Mouse (Mus musculus) limb, embryonic 12.5 days (tissue): ENCODE results near the gene Pank2. TPM values are rescaled to one million over a fixed set of nuclear protein-coding genes. Genes with fewer than 3 reads are reported as not detected.
"Not testable (repeated sequence)": the region's sequence is repeated elsewhere in the genome, so short reads cannot be mapped to it uniquely, and the experiment has no call there.

ENCODE experiments used
- ATAC-seq: fragments of 200-750 bp; cut with Nextera tagmentation; 2 replicates; pipeline ENCODE4 v1.8.0; 2017; ENCODE audit warnings: low read depth, moderate TSS enrichment; ENCODE audit not compliant: insufficient number of reproducible peaks, insufficient read depth, low FRiP score, low TSS enrichment
- H3K27ac ChIP-seq: fragments of 300-500 bp; sonication (generic); 2 replicates; pipeline ENCODE4 v1.5.1; 2016; ENCODE audit warnings: mild to moderate bottlenecking, moderate library complexity
- H3K27me3 ChIP-seq: fragments of 300-500 bp; sonication (generic); 2 replicates; pipeline ENCODE4 v1.6.1; 2016; ENCODE audit warnings: mild to moderate bottlenecking, moderate library complexity
- H3K36me3 ChIP-seq: fragments of 300-500 bp; sonication (generic); 2 replicates; pipeline ENCODE4 v1.6.1; 2016; ENCODE audit warnings: mild to moderate bottlenecking, moderate library complexity
- H3K4me1 ChIP-seq: fragments of 300-500 bp; sonication (generic); replicated peaks from 2 replicates; pipeline ENCODE4 v1.6.1; 2016
- H3K4me2 ChIP-seq: fragments of 300-500 bp; sonication (generic); 2 replicates; pipeline ENCODE4 v1.6.1; 2016; ENCODE audit warnings: mild to moderate bottlenecking, moderate library complexity
- H3K4me3 ChIP-seq: fragments of 300-500 bp; sonication (generic); replicated peaks from 2 replicates; pipeline ENCODE4 v1.5.1; 2016; ENCODE audit warnings: mild to moderate bottlenecking
- H3K9ac ChIP-seq: fragments of 300-500 bp; sonication (generic); replicated peaks from 2 replicates; pipeline ENCODE4 v1.6.1; 2016; ENCODE audit warnings: mild to moderate bottlenecking, moderate library complexity
- H3K9me3 ChIP-seq: fragments of 300-500 bp; sonication (generic); 2 replicates; pipeline ENCODE4 v1.6.1; 2016; ENCODE audit warnings: mild to moderate bottlenecking, moderate library complexity
- WGBS: fragments of 180-500 bp; shearing (Covaris S2); methylation state at CpG from one replicate; pipeline ENCODE4 v1.1.7; 2016; 5-methylcytosine and 5-hydroxymethylcytosine counted together
- polyA plus RNA-seq: library from polyadenylated mRNA; unstranded; fragments of >200 nt; fragmentation: Nextera tagmentation; extraction: Ambion mirVana; gene quantifications from 2 replicates; pipeline ENCODE4 v1.2.1, GENCODE M21; 2016

The Pank2 gene
- polyA plus RNA-seq, 1 experiment from 2014 or later = 59.7 TPM

DNA sequence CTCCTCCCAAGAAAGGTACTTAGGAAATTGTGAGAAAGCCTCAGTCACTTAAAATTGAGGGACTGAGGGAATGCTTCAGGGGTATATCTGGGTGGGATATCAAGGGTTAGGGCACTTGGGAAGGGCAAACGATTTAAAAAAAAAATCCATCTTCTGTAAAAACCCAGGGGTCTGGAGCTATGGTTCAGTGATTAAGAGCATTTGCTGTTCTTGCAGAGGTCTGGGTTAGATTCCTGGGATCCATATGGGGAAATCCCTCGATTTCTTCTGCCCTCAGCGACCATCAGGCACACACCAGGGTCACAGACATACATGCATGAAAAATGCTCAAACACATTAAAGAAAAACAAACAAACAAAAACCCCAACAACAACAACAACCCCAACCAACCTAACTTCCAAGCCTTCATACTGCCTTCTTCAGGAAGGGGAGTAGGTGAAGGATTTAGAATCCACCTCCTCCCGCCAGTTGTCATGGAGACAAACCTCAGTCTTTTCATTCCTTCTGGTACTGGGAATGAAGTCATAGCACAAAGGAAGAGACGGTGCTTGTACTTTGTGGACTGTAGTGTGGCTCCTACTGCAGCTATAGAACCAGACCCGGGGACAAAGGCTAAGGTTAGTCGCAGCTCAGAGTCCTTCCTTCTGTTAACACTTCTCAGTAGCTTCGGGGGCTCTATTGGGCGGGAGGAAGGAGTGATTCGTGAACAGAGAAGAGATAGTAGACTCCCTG lies 648 bp upstream of the Pank2 start:
- Histone ChIP-seq H3K27me3 (no peaks in the 10 kb centered on the region), H3K36me3 (no peaks in the 10 kb centered on the region), H3K4me1 (peaks cover 25% of the 10 kb centered on the region), H3K9me3 (no peaks in the 10 kb centered on the region), H3K9ac (peak overlapping the region; percentile 67), H3K4me2 (peak overlapping the region; percentile 75), H3K27ac (peak overlapping the region; percentile 100), H3K4me3 (peak overlapping the region; percentile 88)
- ATAC-seq = peak; percentile 81
- WGBS = 4% methylated on average over 10 of the region's 10 CpGs

DNA sequence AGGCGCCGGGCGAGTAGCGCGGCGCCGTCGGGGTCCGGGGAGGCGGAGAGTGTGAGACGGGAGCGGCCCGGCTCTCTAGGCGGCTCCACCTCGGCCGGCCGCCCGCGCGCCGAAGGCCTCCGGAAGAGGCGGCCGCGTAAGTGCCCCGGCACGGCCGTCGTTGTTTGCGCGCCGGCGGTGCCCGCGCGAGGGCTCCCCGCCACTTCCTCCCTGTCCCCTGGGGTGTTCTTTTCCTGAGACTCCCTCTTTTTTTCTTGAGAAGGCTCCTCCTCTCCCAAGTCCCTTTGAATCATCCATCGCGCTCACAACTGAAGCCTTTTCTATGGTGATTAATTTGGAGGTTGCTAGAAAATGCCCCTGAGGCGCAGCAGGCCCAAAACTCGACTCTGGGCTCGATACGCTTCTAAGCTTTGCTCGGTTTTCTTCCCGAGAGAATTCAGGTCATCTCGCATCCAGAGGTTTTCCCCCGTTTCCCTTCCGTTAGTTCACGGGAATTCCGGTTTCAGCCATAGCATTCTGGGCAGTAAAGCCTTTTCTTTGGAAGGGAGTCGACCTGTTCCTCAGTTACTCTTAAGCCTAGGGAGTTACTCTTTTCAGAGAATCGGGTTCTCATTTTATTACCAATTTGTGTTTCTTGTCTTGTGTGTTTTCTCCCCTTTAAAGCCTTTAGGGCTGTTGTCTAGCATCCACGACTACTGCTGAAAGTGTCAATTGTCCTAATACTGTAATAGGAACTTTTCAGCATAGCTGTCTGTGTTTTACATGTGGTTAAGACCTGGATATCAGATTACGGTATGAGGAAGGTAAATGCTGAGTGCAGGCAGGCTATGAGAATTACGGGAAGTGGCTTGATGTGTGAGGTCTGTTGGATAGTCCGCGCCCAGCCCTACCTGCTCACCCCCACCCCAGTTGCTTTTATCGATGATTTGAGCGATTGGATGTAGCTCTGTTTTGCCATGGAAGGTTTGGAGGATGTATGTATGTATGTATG lies 680 bp downstream of the Pank2 start:
- Histone ChIP-seq H3K9ac (peak overlapping the region; percentile 97), H3K9me3 (no peaks in the 10 kb centered on the region), H3K36me3 (no peaks in the 10 kb centered on the region), H3K4me1 (peaks cover 25% of the 10 kb centered on the region), H3K27ac (peak overlapping the region; percentile 100), H3K4me3 (peak overlapping the region; percentile 88), H3K4me2 (peak overlapping the region; percentile 75), H3K27me3 (no peaks in the 10 kb centered on the region)
- ATAC-seq = peak; percentile 54
- WGBS = under 1% methylated on average over 59 of the region's 59 CpGs

DNA sequence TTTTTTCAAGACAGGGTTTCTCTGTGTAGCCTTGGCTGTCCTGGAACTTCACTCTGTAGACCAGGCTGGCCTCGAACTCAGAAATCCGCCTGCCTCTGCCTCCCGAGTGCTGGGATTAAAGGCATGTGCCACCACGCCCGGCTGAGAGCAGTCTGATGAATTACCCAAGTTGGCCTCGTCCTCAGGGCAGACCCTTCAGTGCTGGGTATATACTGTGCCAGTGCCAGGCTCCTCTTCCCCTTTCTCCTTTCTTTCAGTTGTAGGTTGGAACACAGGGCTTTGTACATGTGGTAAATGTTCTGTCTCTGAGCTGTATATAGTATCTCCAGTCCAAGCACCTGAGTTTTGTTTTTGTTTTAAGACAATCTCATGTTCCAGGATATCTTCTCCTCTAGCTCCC lies 1.7 kb downstream of the Pank2 start:
- peaks cover 25% of the 10 kb centered on the region for H3K4me1 ChIP-seq
- ATAC-seq = no peak
- H3K27me3 ChIP-seq = no peaks in the 10 kb centered on the region
- H3K9me3 ChIP-seq = no peaks in the 10 kb centered on the region
- peak overlapping the region; percentile 75 for H3K4me2 ChIP-seq
- 72% methylated on average over 6 of the region's 6 CpGs for WGBS
- H3K9ac ChIP-seq = no peak overlapping the region
- H3K4me3 ChIP-seq = peak overlapping the region; percentile 88
- H3K27ac ChIP-seq = no peak overlapping the region
- H3K36me3 ChIP-seq = no peaks in the 10 kb centered on the region

DNA sequence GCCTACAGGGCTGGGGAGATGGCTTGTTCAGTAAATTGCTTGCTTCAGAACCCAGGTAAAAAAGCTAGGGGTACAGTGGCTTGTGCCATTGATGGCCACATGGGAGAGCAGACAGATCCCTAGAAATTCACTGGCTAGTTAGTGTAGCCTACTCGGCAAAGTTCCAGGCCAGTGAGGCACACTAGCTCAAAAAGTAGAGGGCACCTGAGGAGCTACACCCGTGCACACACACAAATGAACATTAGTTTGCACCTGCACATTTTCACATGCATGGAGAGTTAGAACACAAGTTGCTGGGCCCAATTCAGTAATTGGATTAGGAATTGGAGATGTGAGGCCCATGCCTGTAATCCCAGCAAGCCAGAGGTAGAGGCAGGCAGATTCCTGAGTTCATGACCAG lies 2.8 kb downstream of the Pank2 start:
- Histone ChIP-seq H3K27ac (no peak overlapping the region), H3K4me1 (peaks cover 25% of the 10 kb centered on the region), H3K36me3 (peaks cover 1% of the 10 kb centered on the region; the same call in 1 of the 2 replicates), H3K27me3 (no peaks in the 10 kb centered on the region), H3K4me2 (0 out of 2 replicates have a peak overlapping the region, but pooled peaks have one; percentile 75), H3K4me3 (no peak overlapping the region), H3K9me3 (no peaks in the 10 kb centered on the region), H3K9ac (no peak overlapping the region)
- WGBS = 77% methylated on average over 2 of the region's 2 CpGs
- no peak for ATAC-seq

DNA sequence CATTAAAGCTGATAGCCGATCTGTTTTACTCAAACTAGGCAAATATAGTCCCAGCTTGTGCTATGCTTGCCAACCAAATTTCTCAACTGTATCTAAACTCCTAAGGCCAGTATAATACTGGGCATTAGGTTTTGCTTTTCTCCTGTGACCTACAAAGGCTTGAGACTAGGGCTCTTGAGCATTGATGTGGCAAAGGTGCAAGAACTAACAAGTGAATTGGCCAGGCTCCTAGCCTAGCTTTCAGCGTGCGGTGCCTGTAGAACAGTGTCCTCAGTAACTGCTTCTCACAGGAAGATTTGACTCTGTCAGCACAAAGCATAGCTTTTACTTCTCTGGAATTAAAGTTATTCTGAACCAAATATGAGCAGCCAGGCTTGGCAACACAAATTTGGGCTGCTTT lies 13.2 kb downstream of the Pank2 start:
- WGBS = 95% methylated on average over 3 of the region's 3 CpGs
- Histone ChIP-seq H3K4me1 (no peaks in the 10 kb centered on the region), H3K9me3 (no peaks in the 10 kb centered on the region), H3K27ac (no peak overlapping the region), H3K27me3 (no peaks in the 10 kb centered on the region), H3K4me2 (no peak overlapping the region), H3K9ac (no peak overlapping the region), H3K36me3 (peaks cover 70% of the 10 kb centered on the region), H3K4me3 (no peak overlapping the region)
- ATAC-seq = no peak

DNA sequence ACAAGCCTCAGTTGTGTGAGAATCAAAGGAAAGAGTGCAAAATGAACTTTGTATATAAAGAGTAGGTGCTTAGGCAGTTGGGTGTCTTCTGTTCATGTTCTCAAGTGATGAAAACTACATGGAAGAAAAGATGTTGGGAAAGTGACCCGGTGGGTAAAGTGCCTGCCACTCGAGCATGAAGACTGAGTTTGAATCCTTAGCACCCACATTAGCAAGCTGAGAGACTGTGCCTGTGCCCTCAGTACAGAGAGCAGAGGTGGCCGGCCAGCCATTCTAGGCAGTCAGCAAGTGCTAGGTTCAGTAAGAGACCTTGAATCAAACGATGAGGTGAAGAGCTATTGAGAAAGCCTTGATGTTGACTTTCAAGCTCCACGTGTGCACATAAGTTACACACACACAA lies 14.4 kb downstream of the Pank2 start:
- H3K4me3 ChIP-seq = no peak overlapping the region
- H3K27ac ChIP-seq = no peak overlapping the region
- H3K4me1 ChIP-seq = no peaks in the 10 kb centered on the region
- H3K36me3 ChIP-seq = peaks cover 78% of the 10 kb centered on the region
- no peaks in the 10 kb centered on the region for H3K9me3 ChIP-seq
- ATAC-seq = no peak
- no peaks in the 10 kb centered on the region for H3K27me3 ChIP-seq
- H3K9ac ChIP-seq = no peak overlapping the region
- no peak overlapping the region for H3K4me2 ChIP-seq
- 90% methylated on average over 5 of the region's 5 CpGs for WGBS

DNA sequence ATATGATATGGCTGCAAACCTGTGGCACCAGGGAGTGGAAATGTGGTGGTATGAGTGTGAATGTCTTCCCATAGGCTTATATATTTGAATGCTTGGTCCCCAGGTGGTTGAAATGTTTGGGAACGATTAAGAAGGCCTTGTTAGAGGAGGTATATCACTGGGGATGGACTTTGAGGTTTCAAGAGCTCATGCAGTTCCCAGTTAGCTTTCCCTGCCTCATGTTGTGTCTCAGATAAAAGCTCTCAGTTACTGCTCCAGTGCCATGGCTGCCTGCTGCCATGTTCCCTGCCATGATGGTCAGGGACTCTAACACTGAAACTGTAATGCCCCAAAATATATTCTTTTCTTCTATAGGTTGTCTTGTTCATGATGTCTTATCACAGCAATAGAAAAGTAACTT lies 19.3 kb downstream of the Pank2 start:
- no peaks in the 10 kb centered on the region for H3K27me3 ChIP-seq
- WGBS = 94% methylated on average over 1 of the region's 1 CpGs
- no peaks in the 10 kb centered on the region for H3K4me1 ChIP-seq
- peaks cover 86% of the 10 kb centered on the region for H3K36me3 ChIP-seq
- no peak overlapping the region for H3K4me2 ChIP-seq
- H3K4me3 ChIP-seq = no peak overlapping the region
- no peak overlapping the region for H3K9ac ChIP-seq
- H3K27ac ChIP-seq = no peak overlapping the region
- no peak for ATAC-seq
- H3K9me3 ChIP-seq = no peaks in the 10 kb centered on the region

DNA sequence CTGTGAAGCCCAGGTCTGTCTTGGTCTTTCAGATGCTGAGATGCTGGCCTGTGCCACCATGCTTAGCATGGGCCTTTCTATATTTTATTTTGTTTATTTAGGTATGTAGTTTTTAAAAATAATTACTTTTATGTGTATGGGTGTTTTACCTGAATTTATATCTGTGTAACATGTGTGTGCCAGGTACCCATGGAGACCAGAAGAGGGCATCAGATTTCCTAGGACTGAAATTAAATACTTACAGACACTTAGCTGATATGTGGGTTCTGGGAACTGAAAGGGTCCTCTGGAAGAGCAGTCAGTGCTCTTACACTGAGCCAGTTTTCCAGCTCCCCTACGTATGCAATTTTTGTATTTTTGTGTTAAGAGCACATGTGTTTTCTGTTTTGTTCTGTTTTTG lies 24.0 kb downstream of the Pank2 start:
- Histone ChIP-seq H3K9ac (no peak overlapping the region), H3K4me3 (no peak overlapping the region), H3K9me3 (no peaks in the 10 kb centered on the region), H3K36me3 (peaks cover 76% of the 10 kb centered on the region), H3K4me1 (no peaks in the 10 kb centered on the region), H3K27ac (no peak overlapping the region), H3K4me2 (no peak overlapping the region), H3K27me3 (no peaks in the 10 kb centered on the region)
- WGBS = 86% methylated on average over 1 of the region's 1 CpGs
- no peak for ATAC-seq

DNA sequence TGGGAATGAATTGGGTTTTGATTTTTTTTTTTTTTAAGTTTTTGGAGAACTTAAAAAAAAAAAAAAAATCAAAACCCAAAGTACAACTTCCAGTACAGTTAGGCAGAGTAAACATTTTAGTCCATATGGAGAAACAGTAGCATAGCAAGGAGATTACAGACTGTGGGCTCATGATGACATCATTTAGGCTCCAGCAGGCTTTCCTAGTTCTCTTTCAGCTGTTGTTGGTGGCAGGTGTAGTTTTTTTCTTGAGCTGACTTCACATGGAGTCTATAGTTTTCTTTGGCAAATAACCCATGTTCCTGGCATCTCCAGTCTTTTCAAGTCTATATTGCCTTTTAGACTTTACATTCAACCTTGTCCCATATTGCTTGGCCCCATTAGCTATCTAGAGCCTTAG lies 28.4 kb downstream of the Pank2 start:
- Histone ChIP-seq H3K9me3 (no peaks in the 10 kb centered on the region), H3K27ac (no peak overlapping the region), H3K27me3 (no peaks in the 10 kb centered on the region), H3K4me1 (no peaks in the 10 kb centered on the region), H3K4me3 (no peak overlapping the region), H3K4me2 (no peak overlapping the region), H3K36me3 (peaks cover 86% of the 10 kb centered on the region), H3K9ac (no peak overlapping the region)
- ATAC-seq = no peak

DNA sequence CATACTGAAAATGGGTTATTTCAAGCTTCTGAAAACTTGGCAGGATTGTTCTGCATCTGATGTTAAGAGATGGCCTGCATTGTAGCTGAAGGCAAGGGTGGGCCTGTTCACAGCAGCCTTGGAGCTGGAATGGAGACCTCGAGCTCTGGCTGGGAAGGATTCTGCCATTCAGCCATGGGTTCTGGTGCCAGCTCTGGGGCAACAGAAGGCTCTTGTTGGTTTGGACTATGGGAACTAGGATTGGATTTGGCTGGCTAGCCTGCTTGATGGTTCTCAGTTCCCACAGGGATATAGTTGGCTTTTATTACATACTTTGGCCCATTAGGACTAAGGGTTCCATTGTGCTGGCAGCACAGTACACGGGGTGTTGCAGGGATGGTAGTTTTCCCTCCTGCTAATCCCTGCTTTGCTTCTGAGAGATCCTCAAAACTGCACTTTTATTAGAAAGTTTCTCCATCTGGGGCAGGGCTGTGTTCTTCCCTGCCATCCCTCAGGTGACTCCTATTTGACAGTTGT lies 34.5 kb downstream of the Pank2 start:
- peaks cover 79% of the 10 kb centered on the region for H3K36me3 ChIP-seq
- ATAC-seq = no peak
- 98% methylated on average over 2 of the region's 2 CpGs for WGBS
- H3K4me3 ChIP-seq = no peak overlapping the region
- 0 out of 2 replicates have a peak, but pooled peaks cover 5% of the 10 kb centered on the region for H3K4me1 ChIP-seq
- H3K27me3 ChIP-seq = no peaks in the 10 kb centered on the region
- H3K9ac ChIP-seq = no peak overlapping the region
- H3K9me3 ChIP-seq = no peaks in the 10 kb centered on the region
- no peak overlapping the region for H3K4me2 ChIP-seq
- no peak overlapping the region for H3K27ac ChIP-seq

DNA sequence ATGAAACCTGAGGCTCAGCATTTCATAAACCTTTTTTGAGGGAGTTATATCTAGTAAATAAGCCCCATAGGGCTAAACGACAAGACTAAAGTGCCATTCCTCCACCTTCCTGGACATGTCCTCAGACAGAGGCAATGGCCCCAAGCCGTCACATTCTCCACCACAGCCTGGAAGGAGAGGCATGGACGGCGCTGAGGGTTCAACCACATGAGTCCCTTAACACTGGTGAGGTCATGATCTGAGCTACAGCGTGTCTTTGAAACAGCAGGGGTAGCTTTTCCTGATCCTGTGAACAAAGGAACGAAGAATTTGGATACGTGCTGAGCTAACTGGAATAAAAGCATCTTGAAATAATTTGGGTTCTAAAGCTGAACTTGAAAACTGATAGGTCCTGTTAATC lies 36.4 kb downstream of the Pank2 start:
- not testable (repeated sequence) for H3K4me1 ChIP-seq, H3K27ac ChIP-seq, H3K9me3 ChIP-seq, H3K27me3 ChIP-seq, H3K4me3 ChIP-seq, H3K9ac ChIP-seq, ATAC-seq, H3K4me2 ChIP-seq
- 65% methylated on average over 7 of the region's 7 CpGs for WGBS
- peaks cover 79% of the 10 kb centered on the region for H3K36me3 ChIP-seq
